Mouse (Mus musculus) hindbrain, embryonic 16.5 days (tissue): ENCODE data around the gene Otogl. TPM values are rescaled to one million over a fixed set of nuclear protein-coding genes. Genes with fewer than 3 reads are reported as not detected.

Experiments used
- ATAC-seq: fragments of 200-750 bp; cut with Nextera tagmentation; 2 replicates; pipeline ENCODE4 v1.8.0; 2017; ENCODE audit warnings: moderate TSS enrichment, moderate library complexity
- H3K27ac ChIP-seq: fragments of 300-500 bp; sonication (generic); 2 replicates; pipeline ENCODE4 v1.5.1; 2014; ENCODE audit warnings: low read depth, mild to moderate bottlenecking, control low read depth, low read length, moderate library complexity
- H3K27me3 ChIP-seq: fragments of 300-500 bp; sonication (generic); replicated peaks from 2 replicates; pipeline ENCODE4 v1.6.1; 2014; ENCODE audit warnings: low read length; ENCODE audit not compliant: control insufficient read depth, insufficient read depth
- H3K36me3 ChIP-seq: fragments of 300-500 bp; sonication (generic); 2 replicates; pipeline ENCODE4 v1.6.1; 2014; ENCODE audit warnings: mild to moderate bottlenecking, low read length, moderate library complexity, mixed read lengths; ENCODE audit not compliant: control insufficient read depth, insufficient read depth
- H3K4me1 ChIP-seq: fragments of 300-500 bp; sonication (generic); 2 replicates; pipeline ENCODE4 v1.6.1; 2014; ENCODE audit warnings: low read depth, low read length; ENCODE audit not compliant: control insufficient read depth, insufficient read depth
- H3K4me2 ChIP-seq: fragments of 300-500 bp; sonication (generic); 2 replicates; pipeline ENCODE4 v1.6.1; 2014; ENCODE audit warnings: mild to moderate bottlenecking, low read length, control low read depth, moderate library complexity
- H3K4me3 ChIP-seq: fragments of 300-500 bp; sonication (generic); 2 replicates; pipeline ENCODE4 v1.5.1; 2014; ENCODE audit warnings: mild to moderate bottlenecking, low read length, control low read depth, moderate library complexity
- H3K9ac ChIP-seq: fragments of 300-500 bp; sonication (generic); 2 replicates; pipeline ENCODE4 v1.6.1; 2014; ENCODE audit warnings: low read depth, mild to moderate bottlenecking, control low read depth, low read length, moderate library complexity
- H3K9me3 ChIP-seq: fragments of 300-500 bp; sonication (generic); 2 replicates; pipeline ENCODE4 v1.6.1; 2014; ENCODE audit warnings: mild to moderate bottlenecking, low read length, moderate library complexity; ENCODE audit not compliant: control insufficient read depth
- WGBS: fragments of 180-500 bp; shearing (Covaris S2); extraction: QIAGEN DNeasy Blood & Tissue Kit; methylation state at CpG from one replicate; pipeline ENCODE4 v1.1.7; 2014; 5-methylcytosine and 5-hydroxymethylcytosine counted together
- polyA plus RNA-seq: library from polyadenylated mRNA; unstranded; fragments of >200 nt; fragmentation: Nextera tagmentation; extraction: Ambion mirVana; gene quantifications from 2 replicates; pipeline ENCODE4 v1.2.1, GENCODE M21; 2015

Gene Otogl
- polyA plus RNA-seq, 1 experiment from 2014 or later: 0.04 TPM

GRCm38 (mm10) chr10:107799671-107800353 lies 112.1 kb downstream of the Otogl start:
- Histone ChIP-seq H3K4me2 (no peak overlapping the region), H3K27ac (no peak overlapping the region), H3K9ac (no peak overlapping the region), H3K36me3 (no peaks in the 10 kb centered on the region), H3K9me3 (no peaks in the 10 kb centered on the region), H3K4me1 (no peaks in the 10 kb centered on the region), H3K27me3 (no peaks in the 10 kb centered on the region), H3K4me3 (no peak overlapping the region)
- peak; percentile 76; the same call in 1 of the 2 replicates for ATAC-seq
- 12% methylated on average over 7 of the region's 7 CpGs for WGBS

GRCm38 (mm10) chr10:107794812-107795756 lies 116.8 kb downstream of the Otogl start:
- 85% methylated on average over 10 of the region's 10 CpGs for WGBS
- H3K9ac ChIP-seq: no peak overlapping the region

GRCm38 (mm10) chr10:107792491-107792890 lies 119.4 kb downstream of the Otogl start:
- no peaks in the 10 kb centered on the region for H3K9me3 ChIP-seq
- no peaks in the 10 kb centered on the region for H3K27me3 ChIP-seq
- no peak overlapping the region for H3K4me3 ChIP-seq
- H3K36me3 ChIP-seq: no peaks in the 10 kb centered on the region
- ATAC-seq: no peak
- WGBS: 82% methylated on average over 3 of the region's 3 CpGs
- H3K4me2 ChIP-seq: no peak overlapping the region
- H3K27ac ChIP-seq: no peak overlapping the region
- H3K4me1 ChIP-seq: no peaks in the 10 kb centered on the region
- H3K9ac ChIP-seq: no peak overlapping the region

More at GRCm38 (mm10) chr10:107794812-107795756, 116.8 kb downstream of the Otogl start:
- Histone ChIP-seq H3K27me3 (no peaks in the 10 kb centered on the region), H3K9me3 (no peaks in the 10 kb centered on the region), H3K4me2 (no peak overlapping the region), H3K4me3 (no peak overlapping the region), H3K4me1 (no peaks in the 10 kb centered on the region), H3K36me3 (no peaks in the 10 kb centered on the region), H3K27ac (no peak overlapping the region)
- no peak for ATAC-seq

GRCm38 (mm10) chr10:107779548-107779947 lies 132.4 kb downstream of the Otogl start:
- H3K4me3 ChIP-seq: no peak overlapping the region
- no peak overlapping the region for H3K4me2 ChIP-seq
- no peak overlapping the region for H3K9ac ChIP-seq
- no peaks in the 10 kb centered on the region for H3K27me3 ChIP-seq
- ATAC-seq: no peak
- H3K27ac ChIP-seq: no peak overlapping the region
- WGBS: 70% methylated on average over 2 of the region's 2 CpGs
- no peaks in the 10 kb centered on the region for H3K4me1 ChIP-seq
- H3K9me3 ChIP-seq: no peaks in the 10 kb centered on the region
- H3K36me3 ChIP-seq: no peaks in the 10 kb centered on the region

DNA sequence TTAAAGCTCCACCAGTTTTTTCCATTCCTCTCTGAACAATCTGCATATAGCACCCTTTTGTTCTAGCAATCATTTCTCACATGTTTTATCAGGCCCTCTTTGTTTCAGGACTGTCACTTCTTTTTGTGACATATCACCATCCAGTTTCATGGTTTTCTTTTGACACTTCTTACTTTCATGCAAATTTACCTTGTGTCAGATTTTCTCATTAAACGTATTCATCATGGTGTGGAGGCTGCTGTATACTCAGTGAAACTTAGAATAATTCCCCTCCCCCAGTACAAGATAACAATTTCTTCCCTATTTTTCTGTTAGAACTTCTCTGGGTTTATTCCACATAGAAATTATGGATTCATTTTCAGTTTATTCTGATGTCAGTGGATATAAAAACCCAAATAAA lies 152.3 kb downstream of the Otogl start:
- no peak overlapping the region for H3K4me3 ChIP-seq

GRCm38 (mm10) chr10:107753471-107753870 lies 158.5 kb downstream of the Otogl start:
- WGBS: 93% methylated on average over 3 of the region's 3 CpGs

More for the DNA sequence above, 152.3 kb downstream of the Otogl start:
- ATAC-seq: no peak
- Histone ChIP-seq H3K9ac (no peak overlapping the region), H3K4me1 (no peaks in the 10 kb centered on the region), H3K27ac (no peak overlapping the region), H3K27me3 (no peaks in the 10 kb centered on the region), H3K36me3 (no peaks in the 10 kb centered on the region), H3K9me3 (no peaks in the 10 kb centered on the region), H3K4me2 (no peak overlapping the region)
- 43% methylated on average over 1 of the region's 1 CpGs for WGBS

GRCm38 (mm10) chr10:107752351-107753143 lies 159.4 kb downstream of the Otogl start:
- peak; percentile 60; the same call in 1 of the 2 replicates for ATAC-seq
- H3K4me1 ChIP-seq: no peaks in the 10 kb centered on the region
- H3K36me3 ChIP-seq: no peaks in the 10 kb centered on the region
- no peaks in the 10 kb centered on the region for H3K27me3 ChIP-seq
- H3K4me3 ChIP-seq: peak overlapping the region; percentile 14
- no peaks in the 10 kb centered on the region for H3K9me3 ChIP-seq
- no peak overlapping the region for H3K9ac ChIP-seq
- WGBS: 21% methylated on average over 15 of the region's 15 CpGs
- peak overlapping the region; percentile 44 for H3K4me2 ChIP-seq
- H3K27ac ChIP-seq: no peak overlapping the region

More at GRCm38 (mm10) chr10:107753471-107753870, 158.5 kb downstream of the Otogl start:
- Histone ChIP-seq H3K9me3 (no peaks in the 10 kb centered on the region), H3K4me3 (no peak overlapping the region), H3K36me3 (no peaks in the 10 kb centered on the region), H3K9ac (no peak overlapping the region), H3K4me1 (no peaks in the 10 kb centered on the region), H3K4me2 (no peak overlapping the region), H3K27ac (no peak overlapping the region), H3K27me3 (no peaks in the 10 kb centered on the region)
- no peak for ATAC-seq

- Histone ChIP-seq H3K4me3 (peak overlapping the region; percentile 14), H3K36me3 (no peaks in the 10 kb centered on the region), H3K9ac (no peak overlapping the region), H3K4me1 (no peaks in the 10 kb centered on the region), H3K27ac (no peak overlapping the region), H3K9me3 (no peaks in the 10 kb centered on the region), H3K27me3 (no peaks in the 10 kb centered on the region), H3K4me2 (peak overlapping the region; percentile 44)
- 31% methylated on average over 6 of the region's 6 CpGs for WGBS
- 0 out of 2 replicates have a peak, but pooled peaks have one; percentile 6 for ATAC-seq
These were observed 160.0 kb downstream of the Otogl start for GRCm38 (mm10) chr10:107751944-107752343.
